Mouse (Mus musculus): ENCODE data around the gene Stx11. TPM values are rescaled to one million over a fixed set of nuclear protein-coding genes. Genes with fewer than 3 reads are reported as not detected.
A peak's percentile ranks its signal among the peaks of the same experiment; 100 is the strongest.

Stx11 gene
- total RNA-seq, 2 experiments from 2014 or later: 2.7 to 2.9 TPM

- intact Hi-C loops (cut with DNase I): loop anchor here (2.0 to 5.0 kb wide), 6 partner anchors 43 to 231 kb away; partner anchors contain the start of genes Sf3b5, Stx11 and Utrn
Measured at GRCm38 (mm10) chr10:12921551-12922040, 42.5 kb downstream of the Stx11 start.

GRCm38 (mm10) chr10:12919287-12919686 lies 44.8 kb downstream of the Stx11 start:
- intact Hi-C loops (cut with DNase I): loop anchor here (5.0 kb wide), 1 partner anchor 182 kb away; no protein-coding TSS in a partner anchor

More at GRCm38 (mm10) chr10:12921551-12922040, 42.5 kb downstream of the Stx11 start:
- peak in 1 of 2 experiments; percentile 31 for DNase-seq

GRCm38 (mm10) chr10:12917626-12918025 lies 46.5 kb downstream of the Stx11 start:
- intact Hi-C loops (cut with DNase I): loop anchor here (5.0 kb wide), 1 partner anchor 180 kb away; no protein-coding TSS in a partner anchor
- DNase-seq: no peak

More at GRCm38 (mm10) chr10:12919287-12919686, 44.8 kb downstream of the Stx11 start:
- peak; percentile 51 to 54 for DNase-seq

GRCm38 (mm10) chr10:12916376-12916775 lies 47.7 kb downstream of the Stx11 start:
- intact Hi-C loops (cut with DNase I): loop anchor here (5.0 kb wide), 1 partner anchor 179 kb away; no protein-coding TSS in a partner anchor
- DNase-seq: no peak

- DNase-seq: no peak
- intact Hi-C loops (cut with DNase I): loop anchor here (5.0 kb wide), 1 partner anchor 179 kb away; no protein-coding TSS in a partner anchor
Measured at GRCm38 (mm10) chr10:12915826-12916225, 48.3 kb downstream of the Stx11 start.

GRCm38 (mm10) chr10:12914203-12914602 lies 49.9 kb downstream of the Stx11 start:
- intact Hi-C loops (cut with DNase I): no loop called here
- no peak for DNase-seq

- intact Hi-C loops (cut with DNase I): loop anchor here (2.0 kb wide), 1 partner anchor 41 kb away; no protein-coding TSS in a partner anchor
- DNase-seq: peak; percentile 46 to 53
Measured at GRCm38 (mm10) chr10:12911981-12912530, 52.0 kb downstream of the Stx11 start.

- intact Hi-C loops (cut with DNase I): no loop called here
- DNase-seq: no peak
Measured at GRCm38 (mm10) chr10:12911451-12911850, 52.6 kb downstream of the Stx11 start.

GRCm38 (mm10) chr10:12909891-12910290 lies 54.2 kb downstream of the Stx11 start:
- DNase-seq: no peak
- intact Hi-C loops (cut with DNase I): no loop called here

- intact Hi-C loops (cut with DNase I): no loop called here
- DNase-seq: no peak
Measured at GRCm38 (mm10) chr10:12909179-12909578, 54.9 kb downstream of the Stx11 start.

- no peak for DNase-seq
- intact Hi-C loops (cut with DNase I): no loop called here
Measured at GRCm38 (mm10) chr10:12904140-12904528, 60.0 kb downstream of the Stx11 start.

- DNase-seq: no peak
- intact Hi-C loops (cut with DNase I): no loop called here
Measured at GRCm38 (mm10) chr10:12903440-12904139, 60.5 kb downstream of the Stx11 start.

GRCm38 (mm10) chr10:12899901-12900300 lies 64.2 kb downstream of the Stx11 start:
- intact Hi-C loops (cut with DNase I): no loop called here

GRCm38 (mm10) chr10:12893339-12893738 lies 70.8 kb downstream of the Stx11 start:
- no peak for DNase-seq
- intact Hi-C loops (cut with DNase I): no loop called here

More at GRCm38 (mm10) chr10:12899901-12900300, 64.2 kb downstream of the Stx11 start:
- no peak for DNase-seq

GRCm38 (mm10) chr10:12888373-12888772 lies 75.7 kb downstream of the Stx11 start:
- intact Hi-C loops (cut with DNase I): no loop called here
- peak; percentile 32 for DNase-seq

Other genes starting within 250 kb of the Stx11 start
- 10 to 100 TPM; 77.6 to 80.3 TPM for gene Utrn, start 94.9 kb downstream of the Stx11 start, total RNA-seq (2021)
- 1 to 10 TPM; 7.1 to 8.0 TPM for gene Sf3b5, start 41.0 kb upstream of the Stx11 start, total RNA-seq (2021)
- 10 to 100 TPM; 50.5 to 50.6 TPM for gene Plagl1, start 96.2 kb upstream of the Stx11 start, total RNA-seq (2021)
- not detected for gene Zc2hc1b, start 213.7 kb upstream of the Stx11 start, total RNA-seq (2021)
- gene Ltv1, start 228.9 kb upstream of the Stx11 start, total RNA-seq (2021): 10 to 100 TPM; 24.9 to 28.2 TPM